Mouse (Mus musculus): Measurements from ENCODE around the gene Nr1d2.
"Not testable (repeated sequence)": the region's sequence is repeated elsewhere in the genome, so short reads cannot be mapped to it uniquely, and the experiment has no call there.

The Nr1d2 gene

GRCm38 (mm10) chr14:18238750-18239731 is at the start of gene Nr1d2:
TSS of gene Nr1d2 (minus strand) at chr14:18239127.
- DNase-seq (ENCODE audit: low spot score in 2 of 2) = peak; percentile 92 to 93

GRCm38 (mm10) chr14:18287391-18287790 is 48.5 kb upstream of the Nr1d2 start:
- no peak for DNase-seq (ENCODE audit: low spot score in 2 of 2)

DNA sequence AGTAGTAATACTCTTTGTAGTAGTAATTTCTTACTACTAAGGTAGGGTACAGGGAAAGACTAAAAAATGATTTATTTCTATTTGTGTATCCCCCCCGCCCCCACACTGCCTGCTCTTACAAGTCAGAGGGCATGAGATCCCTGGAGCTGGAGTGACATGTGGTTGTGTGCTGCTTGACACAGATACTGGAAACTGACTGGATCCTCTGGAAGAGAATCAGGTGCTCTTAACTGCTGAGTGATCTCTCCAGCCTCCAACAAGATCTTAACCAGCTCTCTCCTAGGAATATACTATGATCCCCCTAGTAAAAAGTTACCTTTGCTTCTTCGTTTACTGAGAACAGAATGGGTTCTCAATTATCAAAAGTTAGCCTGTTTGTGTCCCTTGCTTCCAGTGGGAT is 47.5 kb upstream of the Nr1d2 start:
- DNase-seq (ENCODE audit: low spot score in 2 of 2) = no peak

- DNase-seq (ENCODE audit: low spot score in 2 of 2) = no peak
Observed at GRCm38 (mm10) chr14:18285476-18285875, 46.5 kb upstream of the Nr1d2 start.

- no peak for DNase-seq (ENCODE audit: low spot score in 2 of 2)
Observed at GRCm38 (mm10) chr14:18284581-18284980, 45.7 kb upstream of the Nr1d2 start.

DNA sequence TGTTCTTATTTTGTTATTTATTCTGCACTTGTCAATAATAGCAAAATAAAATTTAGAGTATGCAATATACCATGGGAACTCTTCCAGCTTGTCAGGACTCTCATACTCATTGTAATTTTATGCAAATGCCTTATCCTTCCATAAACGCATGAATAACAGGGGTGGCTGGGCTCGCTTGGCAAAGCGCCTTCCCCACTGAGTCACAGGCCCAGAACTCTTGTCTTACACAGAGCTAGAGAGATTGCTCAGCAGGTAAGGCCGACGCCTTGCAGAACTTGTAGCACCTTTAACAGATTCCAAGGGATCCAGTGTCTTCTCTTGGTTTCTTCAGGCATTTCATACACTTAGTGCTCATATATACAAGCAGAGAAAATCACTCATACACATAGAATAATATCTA is 41.4 kb upstream of the Nr1d2 start:
- DNase-seq (ENCODE audit: low spot score in 2 of 2) = no peak

GRCm38 (mm10) chr14:18274526-18274925 is 35.6 kb upstream of the Nr1d2 start:
- DNase-seq (ENCODE audit: low spot score in 2 of 2) = no peak

- no peak for DNase-seq (ENCODE audit: low spot score in 2 of 2)
Observed at GRCm38 (mm10) chr14:18271666-18272065, 32.7 kb upstream of the Nr1d2 start.

GRCm38 (mm10) chr14:18270529-18271441 is 31.9 kb upstream of the Nr1d2 start, which contains the start of the genes Nkiras1 and Rpl15:
TSS of gene Nkiras1 (plus strand) at chr14:18271136.
TSS of gene Rpl15 (minus strand) at chr14:18271391.
- DNase-seq (ENCODE audit: low spot score in 2 of 2) = peak; percentile 92 to 98

DNA sequence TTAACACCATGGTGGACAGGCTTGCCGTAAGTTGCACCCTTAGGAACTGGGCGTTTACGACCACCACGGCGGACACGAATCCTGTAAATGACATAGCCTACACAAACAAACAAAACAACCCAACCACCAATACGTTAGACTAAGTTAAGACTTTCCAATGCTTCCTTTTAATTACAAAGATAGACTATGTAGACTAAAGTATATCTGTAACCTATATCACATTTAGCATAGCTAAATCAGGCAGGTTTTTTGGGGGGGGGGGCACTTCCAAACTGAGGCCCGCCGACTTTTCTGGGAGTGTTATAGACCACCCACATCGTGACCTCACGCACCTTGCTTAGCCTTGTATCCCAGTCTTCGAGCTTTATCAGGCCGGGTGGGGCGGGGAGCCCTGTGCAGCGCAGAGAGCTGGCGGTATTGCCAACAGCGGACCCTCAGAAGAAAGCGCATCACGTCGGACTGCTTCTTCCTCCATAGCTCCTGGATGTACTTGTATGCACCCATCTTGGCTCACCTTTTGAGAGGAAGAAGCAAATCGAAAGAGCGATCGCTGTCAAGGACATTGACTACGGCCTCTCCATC is 31.1 kb upstream of the Nr1d2 start:
- DNase-seq (ENCODE audit: low spot score in 2 of 2) = not testable (repeated sequence)

- no peak for DNase-seq (ENCODE audit: low spot score in 2 of 2)
Observed at GRCm38 (mm10) chr14:18263427-18263826, 24.5 kb upstream of the Nr1d2 start.

DNA sequence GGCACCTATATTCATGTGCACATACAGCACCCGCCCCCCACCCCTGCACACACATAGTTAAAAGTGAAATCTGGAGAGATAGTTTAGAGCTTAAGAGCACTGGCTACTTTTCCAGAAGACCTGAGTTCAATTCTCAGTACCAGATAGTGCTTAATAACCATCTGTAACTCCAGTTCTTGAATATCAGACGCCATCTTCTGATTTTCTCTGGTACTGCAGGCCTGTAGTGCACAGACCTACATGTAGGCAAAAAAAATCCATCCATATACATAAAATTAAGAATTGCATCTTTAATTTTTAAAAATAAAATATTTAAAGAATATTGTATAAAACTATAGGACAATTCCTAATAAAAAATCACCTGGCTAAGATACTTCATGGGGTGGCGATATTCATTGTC is 22.3 kb upstream of the Nr1d2 start:
- DNase-seq (ENCODE audit: low spot score in 2 of 2) = no peak

- DNase-seq (ENCODE audit: low spot score in 2 of 2) = no peak
Observed at GRCm38 (mm10) chr14:18242638-18243130, 3.8 kb upstream of the Nr1d2 start.

DNA sequence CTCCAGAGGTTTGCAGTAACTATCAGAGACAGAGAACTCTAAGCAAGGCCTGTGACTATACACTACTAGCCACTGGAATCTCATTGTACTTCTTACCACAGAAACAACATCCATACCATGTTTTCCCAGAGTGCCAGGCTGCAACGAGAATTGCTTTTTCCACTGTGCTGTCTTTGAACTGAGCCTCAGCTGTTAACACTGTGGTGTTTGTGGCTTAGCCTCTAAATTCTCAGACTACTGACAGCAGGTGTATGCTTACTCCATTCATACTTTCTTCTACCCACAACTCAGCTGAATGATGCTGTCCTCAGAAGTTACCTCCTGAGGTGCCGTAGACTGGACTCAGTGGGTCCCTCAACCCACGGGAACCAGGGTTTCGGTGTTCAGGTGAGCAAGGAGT is 2.9 kb upstream of the Nr1d2 start:
- no peak for DNase-seq (ENCODE audit: low spot score in 2 of 2)

DNA sequence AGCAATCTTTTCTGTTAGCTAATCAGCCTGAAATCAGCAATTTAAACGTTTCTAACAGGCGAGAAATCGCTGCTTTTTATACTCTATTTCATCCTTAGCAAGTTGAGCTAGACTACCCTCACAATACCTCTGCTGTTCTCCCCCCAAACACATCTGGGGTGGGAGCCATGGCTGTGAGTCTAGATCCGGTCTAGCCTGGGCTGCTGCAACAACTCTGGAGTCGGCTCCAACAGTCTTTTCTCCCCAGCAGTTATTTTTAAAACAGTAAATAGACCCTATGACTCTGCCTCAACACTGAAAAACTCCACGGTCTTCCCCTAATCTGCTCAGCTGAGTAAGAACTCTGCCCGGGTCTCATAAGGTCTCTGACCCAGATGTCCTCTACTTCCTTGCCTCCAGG is 1.2 kb upstream of the Nr1d2 start:
- no peak for DNase-seq (ENCODE audit: low spot score in 2 of 2)

- peak; percentile 99 for DNase-seq (ENCODE audit: low spot score in 2 of 2)
Observed at GRCm38 (mm10) chr14:18238131-18238749, 687 bp downstream of the Nr1d2 start.

DNA sequence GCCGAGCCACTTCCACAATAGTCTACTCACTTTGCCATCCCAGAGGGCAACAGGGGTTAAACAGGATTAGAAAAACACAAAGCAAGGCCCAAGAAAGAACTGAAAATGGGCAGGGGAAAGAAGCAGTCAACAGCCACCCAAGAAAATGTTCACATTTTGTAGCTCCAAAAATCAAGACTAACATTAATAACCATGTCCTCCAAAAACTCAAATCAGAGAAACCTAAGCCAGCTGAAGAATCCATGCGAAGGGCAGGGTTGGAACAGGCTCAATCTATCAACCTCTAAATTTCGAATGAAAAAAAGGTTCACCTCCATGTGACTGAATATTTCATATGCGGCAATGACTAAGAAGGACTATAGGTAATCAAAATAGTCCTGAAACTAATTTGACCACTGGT is 1.5 kb downstream of the Nr1d2 start:
- DNase-seq (ENCODE audit: low spot score in 2 of 2) = no peak

- not testable (repeated sequence) for DNase-seq (ENCODE audit: low spot score in 2 of 2)
Observed at GRCm38 (mm10) chr14:18236496-18237235, 2.3 kb downstream of the Nr1d2 start.

DNA sequence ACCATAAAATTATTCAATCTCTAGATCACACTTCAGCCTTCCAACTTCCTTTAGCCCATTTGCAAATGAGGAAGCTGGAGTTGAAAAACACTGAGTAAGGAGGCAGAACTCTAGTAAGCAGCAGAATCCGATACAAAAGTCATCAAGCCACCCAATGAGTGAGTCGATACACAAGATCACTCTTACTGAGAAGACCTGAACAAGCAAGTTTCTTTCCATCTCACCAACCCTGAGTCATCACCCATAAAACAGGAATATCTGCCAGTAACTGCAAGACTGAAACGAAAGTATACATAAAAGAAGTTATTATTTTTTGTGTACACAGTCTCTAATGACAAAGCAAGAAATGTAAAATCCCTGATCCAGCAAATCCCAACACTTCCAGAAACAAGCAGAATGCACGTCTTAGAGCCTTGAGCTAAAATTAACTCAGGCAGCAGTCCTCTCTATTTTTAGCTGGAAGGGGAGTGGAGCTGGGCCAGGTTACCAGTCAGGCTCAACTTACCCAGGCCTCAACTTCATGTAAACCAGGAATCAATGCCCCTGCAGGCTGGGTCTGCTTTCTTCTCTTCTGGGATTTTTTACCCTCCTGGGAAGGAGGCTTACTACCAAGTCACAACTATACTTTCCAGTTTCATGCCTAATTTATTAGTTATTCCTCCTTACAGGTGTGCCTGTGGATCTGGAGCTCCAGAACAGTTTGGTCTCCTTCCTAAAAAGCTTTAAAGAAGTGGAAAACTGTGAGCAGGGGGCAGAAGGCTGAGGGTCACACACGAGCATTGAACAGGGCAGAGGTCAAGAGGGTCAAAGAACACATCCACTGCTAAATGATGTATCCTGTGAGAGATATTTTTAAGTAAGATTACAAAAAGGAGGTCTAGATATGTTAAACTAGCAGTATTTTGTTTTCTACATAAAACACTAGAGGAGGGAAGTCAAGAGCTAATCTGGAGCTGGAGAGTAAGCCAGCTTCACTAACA is 4.7 kb downstream of the Nr1d2 start:
- no peak for DNase-seq (ENCODE audit: low spot score in 2 of 2)
